Mouse (Mus musculus): Measurements from ENCODE around the gene Gm19426. TPM values are rescaled to one million over a fixed set of nuclear protein-coding genes. Genes with fewer than 3 reads are reported as not detected.

Gene Gm19426
- polyA plus RNA-seq, 1 experiment from 2014 or later, result 5.7 TPM

GRCm38 (mm10) chr2:84774751-84775150 is 31.3 kb upstream of the Gm19426 start:
- peak overlapping the region; percentile 80 for H3K9ac ChIP-seq
- peaks cover 14% of the 10 kb centered on the region for H3K4me1 ChIP-seq
- 3% methylated on average over 14 of the region's 15 CpGs for WGBS
- peak overlapping the region; percentile 70 for H3K4me2 ChIP-seq
- no peaks in the 10 kb centered on the region for H3K36me3 ChIP-seq
- peak; percentile 67; the same call in 1 of the 2 replicates for ATAC-seq (ENCODE audit: extremely low read depth, insufficient number of reproducible peaks, low FRiP score, low TSS enrichment)
- peak overlapping the region; percentile 30 for H3K27ac ChIP-seq (replicated peaks)
- peaks cover 5% of the 10 kb centered on the region; the same call in 1 of the 2 replicates for H3K27me3 ChIP-seq (replicated peaks)
- H3K4me3 ChIP-seq, result peak overlapping the region; percentile 38
- H3K9me3 ChIP-seq, result no peaks in the 10 kb centered on the region

GRCm38 (mm10) chr2:84773195-84773594 is 29.7 kb upstream of the Gm19426 start:
- ATAC-seq (ENCODE audit: extremely low read depth, insufficient number of reproducible peaks, low FRiP score, low TSS enrichment), result no peak
- Histone ChIP-seq H3K4me2 (peak overlapping the region; percentile 70; the same call in 1 of the 2 replicates), H3K9ac (no peak overlapping the region), H3K4me1 (peaks cover 10% of the 10 kb centered on the region), H3K4me3 (no peak overlapping the region), H3K27me3 (replicated peaks) (peaks cover 10% of the 10 kb centered on the region; the same call in 1 of the 2 replicates), H3K36me3 (peaks cover 5% of the 10 kb centered on the region), H3K27ac (replicated peaks) (no peak overlapping the region), H3K9me3 (no peaks in the 10 kb centered on the region)
- 76% methylated on average over 5 of the region's 5 CpGs for WGBS

GRCm38 (mm10) chr2:84772454-84772853 is 29.0 kb upstream of the Gm19426 start:
- no peak overlapping the region for H3K4me2 ChIP-seq
- no peak overlapping the region for H3K27ac ChIP-seq (replicated peaks)
- H3K27me3 ChIP-seq (replicated peaks), result peaks cover 10% of the 10 kb centered on the region; the same call in 1 of the 2 replicates
- H3K4me3 ChIP-seq, result no peak overlapping the region
- H3K4me1 ChIP-seq, result peaks cover 10% of the 10 kb centered on the region
- H3K9me3 ChIP-seq, result no peaks in the 10 kb centered on the region
- no peak overlapping the region for H3K9ac ChIP-seq
- H3K36me3 ChIP-seq, result peaks cover 5% of the 10 kb centered on the region
- 82% methylated on average over 4 of the region's 4 CpGs for WGBS
- ATAC-seq (ENCODE audit: extremely low read depth, insufficient number of reproducible peaks, low FRiP score, low TSS enrichment), result no peak

- Histone ChIP-seq H3K4me2 (no peak overlapping the region), H3K36me3 (peaks cover 8% of the 10 kb centered on the region), H3K4me3 (no peak overlapping the region), H3K9me3 (no peaks in the 10 kb centered on the region), H3K9ac (no peak overlapping the region), H3K4me1 (peaks cover 10% of the 10 kb centered on the region), H3K27ac (replicated peaks) (no peak overlapping the region), H3K27me3 (replicated peaks) (peaks cover 10% of the 10 kb centered on the region; the same call in 1 of the 2 replicates)
- no peak for ATAC-seq (ENCODE audit: extremely low read depth, insufficient number of reproducible peaks, low FRiP score, low TSS enrichment)
- 71% methylated on average over 6 of the region's 6 CpGs for WGBS
Observed at GRCm38 (mm10) chr2:84770501-84770900, 27.0 kb upstream of the Gm19426 start.

GRCm38 (mm10) chr2:84762818-84763217 is 19.4 kb upstream of the Gm19426 start:
- no peak overlapping the region for H3K9ac ChIP-seq
- 33% methylated on average over 1 of the region's 1 CpGs for WGBS
- H3K4me1 ChIP-seq, result no peaks in the 10 kb centered on the region
- H3K9me3 ChIP-seq, result no peaks in the 10 kb centered on the region
- no peak overlapping the region for H3K4me2 ChIP-seq
- ATAC-seq (ENCODE audit: extremely low read depth, insufficient number of reproducible peaks, low FRiP score, low TSS enrichment), result no peak
- no peak overlapping the region for H3K27ac ChIP-seq (replicated peaks)
- no peaks in the 10 kb centered on the region; the same call in 1 of the 2 replicates for H3K27me3 ChIP-seq (replicated peaks)
- H3K36me3 ChIP-seq, result peaks cover 6% of the 10 kb centered on the region; the same call in 1 of the 2 replicates
- H3K4me3 ChIP-seq, result no peak overlapping the region

- no peak for ATAC-seq (ENCODE audit: extremely low read depth, insufficient number of reproducible peaks, low FRiP score, low TSS enrichment)
- 59% methylated on average over 4 of the region's 4 CpGs for WGBS
Observed at GRCm38 (mm10) chr2:84762295-84762694, 18.8 kb upstream of the Gm19426 start.

GRCm38 (mm10) chr2:84761840-84762239 is 18.4 kb upstream of the Gm19426 start:
- Histone ChIP-seq H3K36me3 (peaks cover 6% of the 10 kb centered on the region; the same call in 1 of the 2 replicates), H3K27me3 (replicated peaks) (no peaks in the 10 kb centered on the region; the same call in 1 of the 2 replicates), H3K9ac (no peak overlapping the region), H3K4me3 (no peak overlapping the region), H3K27ac (replicated peaks) (no peak overlapping the region), H3K9me3 (no peaks in the 10 kb centered on the region), H3K4me2 (no peak overlapping the region), H3K4me1 (no peaks in the 10 kb centered on the region)
- WGBS, result 73% methylated on average over 1 of the region's 1 CpGs
- ATAC-seq (ENCODE audit: extremely low read depth, insufficient number of reproducible peaks, low FRiP score, low TSS enrichment), result no peak

More at GRCm38 (mm10) chr2:84762295-84762694, 18.8 kb upstream of the Gm19426 start:
- no peaks in the 10 kb centered on the region; the same call in 1 of the 2 replicates for H3K27me3 ChIP-seq (replicated peaks)
- H3K4me1 ChIP-seq, result no peaks in the 10 kb centered on the region
- no peak overlapping the region for H3K4me2 ChIP-seq
- H3K4me3 ChIP-seq, result no peak overlapping the region
- peaks cover 6% of the 10 kb centered on the region; the same call in 1 of the 2 replicates for H3K36me3 ChIP-seq
- H3K9ac ChIP-seq, result no peak overlapping the region
- no peak overlapping the region for H3K27ac ChIP-seq (replicated peaks)
- H3K9me3 ChIP-seq, result no peaks in the 10 kb centered on the region

GRCm38 (mm10) chr2:84761309-84761708 is 17.9 kb upstream of the Gm19426 start:
- Histone ChIP-seq H3K36me3 (peaks cover 5% of the 10 kb centered on the region; the same call in 1 of the 2 replicates), H3K4me3 (no peak overlapping the region), H3K4me1 (no peaks in the 10 kb centered on the region), H3K4me2 (no peak overlapping the region), H3K27me3 (replicated peaks) (no peaks in the 10 kb centered on the region; the same call in 1 of the 2 replicates), H3K9ac (no peak overlapping the region), H3K9me3 (no peaks in the 10 kb centered on the region), H3K27ac (replicated peaks) (no peak overlapping the region)
- WGBS, result 68% methylated on average over 3 of the region's 3 CpGs
- no peak for ATAC-seq (ENCODE audit: extremely low read depth, insufficient number of reproducible peaks, low FRiP score, low TSS enrichment)

GRCm38 (mm10) chr2:84760777-84761176 is 17.3 kb upstream of the Gm19426 start:
- no peaks in the 10 kb centered on the region for H3K4me1 ChIP-seq
- H3K27me3 ChIP-seq (replicated peaks), result no peaks in the 10 kb centered on the region; the same call in 1 of the 2 replicates
- 68% methylated on average over 8 of the region's 8 CpGs for WGBS
- no peak for ATAC-seq (ENCODE audit: extremely low read depth, insufficient number of reproducible peaks, low FRiP score, low TSS enrichment)
- H3K36me3 ChIP-seq, result 0 out of 2 replicates have a peak, but pooled peaks cover 3% of the 10 kb centered on the region
- no peak overlapping the region for H3K27ac ChIP-seq (replicated peaks)
- H3K4me3 ChIP-seq, result no peak overlapping the region
- H3K4me2 ChIP-seq, result no peak overlapping the region
- H3K9ac ChIP-seq, result no peak overlapping the region
- H3K9me3 ChIP-seq, result no peaks in the 10 kb centered on the region

GRCm38 (mm10) chr2:84758542-84759127 is 15.2 kb upstream of the Gm19426 start:
- Histone ChIP-seq H3K9me3 (no peaks in the 10 kb centered on the region), H3K9ac (no peak overlapping the region), H3K4me2 (no peak overlapping the region), H3K4me3 (no peak overlapping the region), H3K27me3 (replicated peaks) (no peaks in the 10 kb centered on the region), H3K27ac (replicated peaks) (no peak overlapping the region), H3K36me3 (no peaks in the 10 kb centered on the region), H3K4me1 (no peaks in the 10 kb centered on the region)
- ATAC-seq (ENCODE audit: extremely low read depth, insufficient number of reproducible peaks, low FRiP score, low TSS enrichment), result no peak
- WGBS, result 5% methylated on average over 2 of the region's 2 CpGs

- no peak overlapping the region for H3K9ac ChIP-seq
- 47% methylated on average over 7 of the region's 7 CpGs for WGBS
- no peaks in the 10 kb centered on the region for H3K36me3 ChIP-seq
- no peak overlapping the region for H3K27ac ChIP-seq (replicated peaks)
- H3K4me3 ChIP-seq, result no peak overlapping the region
- H3K9me3 ChIP-seq, result no peaks in the 10 kb centered on the region
- H3K4me1 ChIP-seq, result no peaks in the 10 kb centered on the region
- H3K4me2 ChIP-seq, result no peak overlapping the region
- H3K27me3 ChIP-seq (replicated peaks), result no peaks in the 10 kb centered on the region
- ATAC-seq (ENCODE audit: extremely low read depth, insufficient number of reproducible peaks, low FRiP score, low TSS enrichment), result no peak
Observed at GRCm38 (mm10) chr2:84757026-84757682, 13.7 kb upstream of the Gm19426 start.

All from heart, embryonic 13.5 days (tissue).